Mouse (Mus musculus): ENCODE results near the gene Cbwd1. TPM values are rescaled to one million over a fixed set of nuclear protein-coding genes. Genes with fewer than 3 reads are reported as not detected.
A peak's percentile ranks its signal among the peaks of the same experiment; 100 is the strongest.

Gene Cbwd1
- 12.4 and 14.2 TPM in 2 replicates for polyA plus RNA-seq (2015; fragmentation: Nextera tagmentation; extraction: Ambion mirVana)

- ATAC-seq: peak; percentile 100
- H3K4me1 ChIP-seq (ENCODE audit: control insufficient read depth, insufficient read depth, low read length): peaks cover 12% of the 10 kb centered on the region
- H3K36me3 ChIP-seq (ENCODE audit: control insufficient read depth, insufficient read depth, low read length): no peaks in the 10 kb centered on the region
- peak within 1 kb of the TSS; percentile 74 for H3K4me3 ChIP-seq (ENCODE audit: low read depth, low read length)
- no peak within 1 kb of the TSS; the same call in 1 of the 2 replicates for H3K27ac ChIP-seq (ENCODE audit: low read length)
- H3K9me3 ChIP-seq (replicated peaks; ENCODE audit: control insufficient read depth, low read length, poor library complexity, severe bottlenecking): no peaks in the 10 kb centered on the region
- H3K27me3 ChIP-seq (ENCODE audit: control insufficient read depth, insufficient read depth, low read depth, low read length): no peaks in the 10 kb centered on the region
- under 1% methylated on average over 36 of the region's 36 CpGs for WGBS
- H3K4me2 ChIP-seq (ENCODE audit: low read length): peak within 1 kb of the TSS; percentile 76
- H3K9ac ChIP-seq (ENCODE audit: low read depth, low read length): peak within 1 kb of the TSS; percentile 72
These were observed at the start of gene Cbwd1 for GRCm38 (mm10) chr19:24961172-24961962. TSS of gene Cbwd1 (minus strand) at chr19:24961610.

- WGBS: 94% methylated on average over 2 of the region's 2 CpGs
These were observed 47.1 kb upstream of the Cbwd1 start for GRCm38 (mm10) chr19:25008509-25008908.

GRCm38 (mm10) chr19:25006686-25007085, 45.3 kb upstream of the Cbwd1 start:
- Histone ChIP-seq H3K4me2 (ENCODE audit: low read length) (no peak overlapping the region), H3K27me3 (ENCODE audit: control insufficient read depth, insufficient read depth, low read depth, low read length) (peaks cover 11% of the 10 kb centered on the region), H3K9ac (ENCODE audit: low read depth, low read length) (no peak overlapping the region), H3K27ac (ENCODE audit: low read length) (no peak overlapping the region), H3K36me3 (ENCODE audit: control insufficient read depth, insufficient read depth, low read length) (no peaks in the 10 kb centered on the region), H3K4me1 (ENCODE audit: control insufficient read depth, insufficient read depth, low read length) (no peaks in the 10 kb centered on the region), H3K9me3 (replicated peaks; ENCODE audit: control insufficient read depth, low read length, poor library complexity, severe bottlenecking) (no peaks in the 10 kb centered on the region), H3K4me3 (ENCODE audit: low read depth, low read length) (no peak overlapping the region)
- 76% methylated on average over 1 of the region's 1 CpGs for WGBS
- no peak for ATAC-seq

More at GRCm38 (mm10) chr19:25008509-25008908, 47.1 kb upstream of the Cbwd1 start:
- Histone ChIP-seq H3K27me3 (ENCODE audit: control insufficient read depth, insufficient read depth, low read depth, low read length) (no peaks in the 10 kb centered on the region), H3K9ac (ENCODE audit: low read depth, low read length) (no peak overlapping the region), H3K9me3 (replicated peaks; ENCODE audit: control insufficient read depth, low read length, poor library complexity, severe bottlenecking) (no peaks in the 10 kb centered on the region), H3K36me3 (ENCODE audit: control insufficient read depth, insufficient read depth, low read length) (no peaks in the 10 kb centered on the region), H3K4me3 (ENCODE audit: low read depth, low read length) (no peak overlapping the region), H3K4me1 (ENCODE audit: control insufficient read depth, insufficient read depth, low read length) (no peaks in the 10 kb centered on the region), H3K4me2 (ENCODE audit: low read length) (no peak overlapping the region), H3K27ac (ENCODE audit: low read length) (no peak overlapping the region)
- ATAC-seq: no peak

- no peak overlapping the region for H3K4me3 ChIP-seq (ENCODE audit: low read depth, low read length)
- no peaks in the 10 kb centered on the region for H3K36me3 ChIP-seq (ENCODE audit: control insufficient read depth, insufficient read depth, low read length)
- no peak for ATAC-seq
- 59% methylated on average over 4 of the region's 4 CpGs for WGBS
- H3K9me3 ChIP-seq (replicated peaks; ENCODE audit: control insufficient read depth, low read length, poor library complexity, severe bottlenecking): no peaks in the 10 kb centered on the region
- H3K4me2 ChIP-seq (ENCODE audit: low read length): no peak overlapping the region
- H3K27ac ChIP-seq (ENCODE audit: low read length): no peak overlapping the region
- H3K27me3 ChIP-seq (ENCODE audit: control insufficient read depth, insufficient read depth, low read depth, low read length): peaks cover 37% of the 10 kb centered on the region
- no peak overlapping the region for H3K9ac ChIP-seq (ENCODE audit: low read depth, low read length)
- H3K4me1 ChIP-seq (ENCODE audit: control insufficient read depth, insufficient read depth, low read length): no peaks in the 10 kb centered on the region; the same call in 1 of the 2 replicates
These were observed 42.4 kb upstream of the Cbwd1 start for GRCm38 (mm10) chr19:25003810-25004209.

- no peaks in the 10 kb centered on the region; the same call in 1 of the 2 replicates for H3K4me1 ChIP-seq (ENCODE audit: control insufficient read depth, insufficient read depth, low read length)
- no peaks in the 10 kb centered on the region for H3K36me3 ChIP-seq (ENCODE audit: control insufficient read depth, insufficient read depth, low read length)
- H3K4me3 ChIP-seq (ENCODE audit: low read depth, low read length): no peak overlapping the region
- no peak overlapping the region for H3K4me2 ChIP-seq (ENCODE audit: low read length)
- H3K9ac ChIP-seq (ENCODE audit: low read depth, low read length): no peak overlapping the region
- ATAC-seq: no peak
- no peak overlapping the region for H3K27ac ChIP-seq (ENCODE audit: low read length)
- H3K9me3 ChIP-seq (replicated peaks; ENCODE audit: control insufficient read depth, low read length, poor library complexity, severe bottlenecking): no peaks in the 10 kb centered on the region
- H3K27me3 ChIP-seq (ENCODE audit: control insufficient read depth, insufficient read depth, low read depth, low read length): peaks cover 44% of the 10 kb centered on the region
- WGBS: 62% methylated on average over 3 of the region's 3 CpGs
These were observed 41.4 kb upstream of the Cbwd1 start for GRCm38 (mm10) chr19:25002828-25003227.

GRCm38 (mm10) chr19:25002032-25002431, 40.6 kb upstream of the Cbwd1 start:
- 94% methylated on average over 6 of the region's 6 CpGs for WGBS
- Histone ChIP-seq H3K4me2 (ENCODE audit: low read length) (no peak overlapping the region), H3K36me3 (ENCODE audit: control insufficient read depth, insufficient read depth, low read length) (no peaks in the 10 kb centered on the region), H3K4me3 (ENCODE audit: low read depth, low read length) (no peak overlapping the region), H3K9me3 (replicated peaks; ENCODE audit: control insufficient read depth, low read length, poor library complexity, severe bottlenecking) (no peaks in the 10 kb centered on the region), H3K9ac (ENCODE audit: low read depth, low read length) (no peak overlapping the region), H3K27ac (ENCODE audit: low read length) (no peak overlapping the region), H3K27me3 (ENCODE audit: control insufficient read depth, insufficient read depth, low read depth, low read length) (peaks cover 45% of the 10 kb centered on the region), H3K4me1 (ENCODE audit: control insufficient read depth, insufficient read depth, low read length) (no peaks in the 10 kb centered on the region; the same call in 1 of the 2 replicates)
- no peak for ATAC-seq

GRCm38 (mm10) chr19:25000153-25000552, 38.7 kb upstream of the Cbwd1 start:
- Histone ChIP-seq H3K27me3 (ENCODE audit: control insufficient read depth, insufficient read depth, low read depth, low read length) (peaks cover 54% of the 10 kb centered on the region), H3K27ac (ENCODE audit: low read length) (no peak overlapping the region), H3K9ac (ENCODE audit: low read depth, low read length) (no peak overlapping the region), H3K4me2 (ENCODE audit: low read length) (peak overlapping the region; percentile 92), H3K4me1 (ENCODE audit: control insufficient read depth, insufficient read depth, low read length) (no peaks in the 10 kb centered on the region; the same call in 1 of the 2 replicates), H3K9me3 (replicated peaks; ENCODE audit: control insufficient read depth, low read length, poor library complexity, severe bottlenecking) (no peaks in the 10 kb centered on the region), H3K4me3 (ENCODE audit: low read depth, low read length) (peak overlapping the region; percentile 64; the same call in 1 of the 2 replicates), H3K36me3 (ENCODE audit: control insufficient read depth, insufficient read depth, low read length) (no peaks in the 10 kb centered on the region)
- no peak for ATAC-seq
- 37% methylated on average over 9 of the region's 9 CpGs for WGBS

GRCm38 (mm10) chr19:24999201-24999886, 37.9 kb upstream of the Cbwd1 start, which contains the start of gene Dock8:
TSS of gene Dock8 (plus strand) at chr19:24999534.
- H3K4me1 ChIP-seq (ENCODE audit: control insufficient read depth, insufficient read depth, low read length): no peaks in the 10 kb centered on the region; the same call in 1 of the 2 replicates
- peak within 1 kb of the TSS; percentile 54 for H3K9ac ChIP-seq (ENCODE audit: low read depth, low read length)
- H3K4me2 ChIP-seq (ENCODE audit: low read length): peak within 1 kb of the TSS; percentile 92
- no peaks in the 10 kb centered on the region for H3K9me3 ChIP-seq (replicated peaks; ENCODE audit: control insufficient read depth, low read length, poor library complexity, severe bottlenecking)
- H3K27ac ChIP-seq (ENCODE audit: low read length): no peak within 1 kb of the TSS
- H3K36me3 ChIP-seq (ENCODE audit: control insufficient read depth, insufficient read depth, low read length): no peaks in the 10 kb centered on the region
- peak within 1 kb of the TSS; percentile 64 for H3K4me3 ChIP-seq (ENCODE audit: low read depth, low read length)
- under 1% methylated on average over 98 of the region's 109 CpGs for WGBS
- peaks cover 54% of the 10 kb centered on the region for H3K27me3 ChIP-seq (ENCODE audit: control insufficient read depth, insufficient read depth, low read depth, low read length)
- ATAC-seq: no peak

GRCm38 (mm10) chr19:24998561-24998960, 37.2 kb upstream of the Cbwd1 start:
- H3K4me2 ChIP-seq (ENCODE audit: low read length): no peak overlapping the region

More at GRCm38 (mm10) chr19:24998561-24998960, 37.2 kb upstream of the Cbwd1 start:
- no peaks in the 10 kb centered on the region for H3K9me3 ChIP-seq (replicated peaks; ENCODE audit: control insufficient read depth, low read length, poor library complexity, severe bottlenecking)
- H3K9ac ChIP-seq (ENCODE audit: low read depth, low read length): no peak overlapping the region
- WGBS: 78% methylated on average over 5 of the region's 5 CpGs
- no peaks in the 10 kb centered on the region; the same call in 1 of the 2 replicates for H3K4me1 ChIP-seq (ENCODE audit: control insufficient read depth, insufficient read depth, low read length)
- H3K4me3 ChIP-seq (ENCODE audit: low read depth, low read length): no peak overlapping the region
- no peak for ATAC-seq
- H3K27ac ChIP-seq (ENCODE audit: low read length): no peak overlapping the region
- H3K36me3 ChIP-seq (ENCODE audit: control insufficient read depth, insufficient read depth, low read length): no peaks in the 10 kb centered on the region
- peaks cover 54% of the 10 kb centered on the region for H3K27me3 ChIP-seq (ENCODE audit: control insufficient read depth, insufficient read depth, low read depth, low read length)
